ENCODE assay signal across 25 mouse cellular contexts in the genomic region with DNA sequence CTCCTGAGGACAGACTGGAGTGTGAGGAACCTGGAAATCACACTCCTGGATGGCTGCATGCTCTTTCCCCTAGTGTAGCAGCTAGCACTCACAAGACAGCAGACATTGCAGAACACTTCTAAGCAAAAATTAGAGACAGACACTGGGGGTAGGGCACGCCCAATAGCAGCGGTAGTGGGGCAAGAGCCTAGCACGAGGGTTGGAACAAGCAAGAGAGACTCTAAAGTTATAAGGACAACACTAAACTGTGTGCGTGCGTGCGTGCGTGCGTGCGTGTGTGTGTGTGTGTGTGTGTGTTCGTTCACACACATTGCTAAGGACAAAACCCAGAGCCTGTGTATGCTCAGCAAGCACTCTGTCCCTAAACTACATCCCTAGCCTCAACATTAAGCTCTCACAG. TPM values are rescaled to one million over a fixed set of nuclear protein-coding genes. Genes with fewer than 3 reads are reported as not detected.
DNase-seq lines count a peak whose midpoint lies in the region; ATAC-seq and TF ChIP-seq lines count a peak whose summit lies in the region.
"Had no signal": no experiment of that assay in that cellular context is flagged by ENCODE, and none has a peak within 500 bp of the region (broad histone marks: within the 10 kb centered on the region; RNA-seq: fewer than 3 reads in every experiment).

No protein-coding gene starts in this region.

- no peak for TF ChIP-seq CTCF in lung, postnatal 0 days (IDR thresholded peaks at IDR 0.05)
- no peak for TF ChIP-seq CTCF in lung, adult 2 months (IDR thresholded peaks at IDR 0.05; ENCODE audit: insufficient read depth, low read length)
- no peak for TF ChIP-seq CTCF in cortical plate, adult 2 months (IDR thresholded peaks at IDR 0.05; ENCODE audit: extremely low read depth, insufficient read depth, low read length)

- peak; percentile 32; the same call in 1 of the 2 replicates for ATAC-seq in lung, postnatal 0 days
- no peak for ATAC-seq in CD4-positive, CD25-positive, alpha-beta regulatory T cell, adult 4 months
- ATAC-seq: forebrain, embryonic 15.5 days; inflammation-experienced regulatory T-cells, adult 6 months; midbrain, embryonic 16.5 days had no signal

- no peak overlapping the region for H3K4me3 ChIP-seq in heart, embryonic 10.5 days
- H3K4me3 ChIP-seq in lung, postnatal 0 days (ENCODE audit: low read depth, low read length) = no peak overlapping the region
- no peak overlapping the region for H3K4me3 ChIP-seq in lung, adult 2 months (replicated peaks; ENCODE audit: extremely low read depth, low read depth, low read length)
- H3K4me3 ChIP-seq in cortical plate, adult 2 months (ENCODE audit: insufficient read depth, low read length) = no peak overlapping the region
- H3K4me3 ChIP-seq: forebrain, embryonic 15.5 days; heart, embryonic 12.5 days; neural tube, embryonic 12.5 days had no signal

- peak; percentile 79 for DNase-seq in heart, adult 11 months
- no peak for DNase-seq in heart, embryonic 10.5 days (ENCODE audit: low spot score)
- peak; percentile 14 for DNase-seq in lung, postnatal 0 days (ENCODE audit: low spot score)
- DNase-seq in lung, adult 2 months = no peak
- DNase-seq in lung, postnatal 4 days = peak; percentile 35 to 37
- DNase-seq: cerebellum, adult 9-10 months; gastrocnemius, postnatal 25 days; heart, adult 18-20 months; heart, postnatal 4 days; kidney, adult 11 months; kidney, postnatal 25 days; liver; lung, embryonic 14.5 days; right cerebral cortex, postnatal 14 days; thymus, postnatal 4 days had no signal

- H3K27me3 ChIP-seq in heart, embryonic 10.5 days (ENCODE audit: insufficient read depth, poor library complexity, severe bottlenecking) = no peaks in the 10 kb centered on the region
- no peaks in the 10 kb centered on the region for H3K27me3 ChIP-seq in lung, postnatal 0 days (replicated peaks; ENCODE audit: insufficient read depth, low read length)
- H3K27me3 ChIP-seq: forebrain, embryonic 15.5 days; heart, embryonic 12.5 days; neural tube, embryonic 12.5 days had no signal

- no peak overlapping the region for H3K9ac ChIP-seq in lung, postnatal 0 days (replicated peaks; ENCODE audit: low read depth)
- H3K9ac ChIP-seq: forebrain, embryonic 15.5 days; heart, embryonic 12.5 days; hindbrain, embryonic 14.5 days; liver, embryonic 14.5 days; lung, embryonic 14.5 days; neural tube, embryonic 12.5 days had no signal

- H3K27ac ChIP-seq in heart, embryonic 10.5 days = no peak overlapping the region
- H3K27ac ChIP-seq in lung, postnatal 0 days (ENCODE audit: low read length) = no peak overlapping the region
- H3K27ac ChIP-seq in cortical plate, adult 2 months (ENCODE audit: insufficient read depth, low read length) = peak overlapping the region; percentile 56; the same call in 1 of the 2 replicates
- H3K27ac ChIP-seq: forebrain, embryonic 15.5 days; hindbrain, embryonic 14.5 days; liver, embryonic 14.5 days; neural tube, embryonic 12.5 days had no signal

- no peak overlapping the region for H3K4me2 ChIP-seq in lung, postnatal 0 days (replicated peaks; ENCODE audit: low read depth, low read length)
- H3K4me2 ChIP-seq: forebrain, embryonic 15.5 days; heart, embryonic 12.5 days; hindbrain, embryonic 14.5 days; lung, embryonic 14.5 days; midbrain, embryonic 11.5 days; neural tube, embryonic 12.5 days had no signal

- H3K36me3 ChIP-seq in heart, embryonic 10.5 days = peaks cover 14% of the 10 kb centered on the region; the same call in 1 of the 2 replicates
- H3K36me3 ChIP-seq in lung, postnatal 0 days (ENCODE audit: insufficient read depth, low read length) = no peaks in the 10 kb centered on the region
- H3K36me3 ChIP-seq: neural tube, embryonic 12.5 days had no signal

- no peak for TF ChIP-seq POLR2A in lung, adult 2 months (IDR thresholded peaks at IDR 0.05; ENCODE audit: borderline replicate concordance, extremely low read depth, low read depth, low read length)
- no peak for TF ChIP-seq POLR2A in cortical plate, adult 2 months (IDR thresholded peaks at IDR 0.05; ENCODE audit: extremely low read depth, insufficient read depth, low read length)

- H3K4me1 ChIP-seq in heart, embryonic 10.5 days = peaks cover 6% of the 10 kb centered on the region
- no peaks in the 10 kb centered on the region for H3K4me1 ChIP-seq in lung, postnatal 0 days (ENCODE audit: insufficient read depth, low read depth, low read length)
- H3K4me1 ChIP-seq in lung, adult 2 months (ENCODE audit: control insufficient read depth, insufficient read depth, low read length) = no peaks in the 10 kb centered on the region
- H3K4me1 ChIP-seq in cortical plate, adult 2 months (ENCODE audit: control insufficient read depth, insufficient read depth, low read length) = no peaks in the 10 kb centered on the region
- H3K4me1 ChIP-seq: forebrain, embryonic 15.5 days had no signal

- TF ChIP-seq EP300 in lung, postnatal 0 days (IDR thresholded peaks at IDR 0.05) = no peak

- no peaks in the 10 kb centered on the region for H3K9me3 ChIP-seq in heart, embryonic 10.5 days
- H3K9me3 ChIP-seq in lung, postnatal 0 days (ENCODE audit: low read length) = no peaks in the 10 kb centered on the region
- H3K9me3 ChIP-seq: forebrain, embryonic 15.5 days; heart, embryonic 12.5 days; neural tube, embryonic 12.5 days had no signal

- 75% methylated on average over 10 of the region's 10 CpGs for WGBS in heart, embryonic 10.5 days
- 75% methylated on average over 10 of the region's 10 CpGs for WGBS in lung, postnatal 0 days
- WGBS in lung, adult 2 months = 67% methylated on average over 10 of the region's 10 CpGs

RNA-seq across cellular contexts. Expression of a gene that starts 20.3 kb away (rescaled TPM):
- polyA plus RNA-seq in heart, embryonic 10.5 days (2016; fragmentation: Nextera tagmentation; extraction: Ambion mirVana) = 1.2 and 2.0 TPM in 2 replicates
- 15.5 and 16.7 TPM in 2 replicates for polyA plus RNA-seq in lung, postnatal 0 days (2015; fragmentation: Nextera tagmentation; extraction: Ambion mirVana)
- polyA plus RNA-seq in lung, adult 2 months (2012; rRNA removed) = 10.3 and 13.3 TPM in 2 replicates
- 1.6 and 1.9 TPM in 2 replicates for polyA plus RNA-seq in cortical plate, adult 2 months (2012; rRNA removed)
- polyA plus RNA-seq in CD4-positive, CD25-positive, alpha-beta regulatory T cell, adult 4 months (2017; shearing (Covaris generic)) = under 1 TPM; 0.47 to 0.62 TPM

Comparison
In these comparisons a context has a peak if more than half of its experiments do, and no peak if none do; other contexts are left out.
1. DNase-seq: peak in heart, adult 11 months (single experiment), lung, postnatal 0 days (single experiment) and lung, postnatal 4 days (2 of 2); none in heart, embryonic 10.5 days (single experiment) and lung, adult 2 months (single experiment).